ENCODE assay signal across 19 mouse cellular contexts in the genomic region with DNA sequence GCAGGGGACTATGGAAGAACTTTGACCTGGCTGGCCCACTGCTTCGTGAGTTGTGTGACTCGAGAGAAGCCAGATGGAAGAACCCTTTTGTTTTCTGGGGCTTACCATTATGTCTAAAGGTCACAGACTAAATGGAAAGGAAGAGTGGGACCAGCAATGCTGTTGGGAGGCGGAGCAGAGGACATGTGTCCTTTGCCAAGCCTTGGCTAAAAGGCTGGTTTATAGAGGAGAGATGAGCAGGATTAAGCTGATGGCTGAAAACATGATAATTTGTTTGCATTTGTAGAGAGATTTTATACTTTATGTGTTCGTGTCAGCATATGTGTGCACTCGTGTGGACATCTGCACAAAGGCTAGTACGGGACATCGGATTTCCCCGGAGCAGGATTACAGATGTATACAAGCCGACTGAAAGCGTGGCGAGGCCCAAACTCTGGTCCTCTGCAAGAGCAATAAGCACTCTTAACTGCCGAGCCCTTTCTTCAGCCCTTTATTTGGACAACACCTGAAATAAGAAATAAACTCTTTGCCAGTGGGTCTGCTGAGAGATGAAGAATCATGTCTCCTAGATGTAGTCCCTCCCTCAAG.
DNase-seq lines count a peak whose midpoint lies in the region; ATAC-seq and TF ChIP-seq lines count a peak whose summit lies in the region.
"Had no signal": no experiment of that assay in that cellular context is flagged by ENCODE, and none has a peak within 500 bp of the region (broad histone marks: within the 10 kb centered on the region; RNA-seq: fewer than 3 reads in every experiment).

No protein-coding gene starts in this region.

- H3K9me3 ChIP-seq in forebrain, embryonic 10.5 days = peaks cover 14% of the 10 kb centered on the region; the same call in 1 of the 2 replicates
- H3K9me3 ChIP-seq in forebrain, postnatal 0 days (ENCODE audit: low read length) = no peaks in the 10 kb centered on the region
- H3K9me3 ChIP-seq in forebrain, embryonic 13.5 days (replicated peaks) = no peaks in the 10 kb centered on the region
- H3K9me3 ChIP-seq in midbrain, embryonic 12.5 days = no peaks in the 10 kb centered on the region
- H3K9me3 ChIP-seq: hindbrain, embryonic 15.5 days; liver, embryonic 13.5 days had no signal

- no peak overlapping the region for H3K4me2 ChIP-seq in forebrain, postnatal 0 days (ENCODE audit: low read depth)
- no peak overlapping the region for H3K4me2 ChIP-seq in forebrain, embryonic 13.5 days
- H3K4me2 ChIP-seq in midbrain, embryonic 12.5 days (replicated peaks) = no peak overlapping the region
- H3K4me2 ChIP-seq: heart, embryonic 11.5 days; hindbrain, embryonic 15.5 days; liver, embryonic 13.5 days had no signal

- no peak for TF ChIP-seq CTCF in forebrain, postnatal 0 days (IDR thresholded peaks at IDR 0.05; ENCODE audit: low read depth)
- TF ChIP-seq CTCF in layer of hippocampus, adult 2 months (conservative IDR thresholded peaks at IDR 0.05) = no peak

- no peak overlapping the region for H3K9ac ChIP-seq in forebrain, postnatal 0 days
- H3K9ac ChIP-seq in forebrain, embryonic 13.5 days = no peak overlapping the region
- no peak overlapping the region for H3K9ac ChIP-seq in midbrain, embryonic 12.5 days (replicated peaks)
- H3K9ac ChIP-seq: hindbrain, embryonic 15.5 days; liver, embryonic 13.5 days had no signal

- 34% methylated on average over 12 of the region's 12 CpGs for WGBS in forebrain, embryonic 10.5 days
- WGBS in forebrain, postnatal 0 days = 35% methylated on average over 12 of the region's 12 CpGs
- WGBS in forebrain, embryonic 13.5 days = 18% methylated on average over 12 of the region's 12 CpGs
- WGBS in midbrain, embryonic 12.5 days = 18% methylated on average over 12 of the region's 12 CpGs

- no peak for DNase-seq in forebrain, embryonic 10.5 days (ENCODE audit: extremely low spot score, low spot score)
- no peak for DNase-seq in forebrain, postnatal 0 days
- no peak for DNase-seq in layer of hippocampus, adult 2 months (ENCODE audit: low spot score in 2 of 2)
- DNase-seq in layer of hippocampus, adult 9-10 months (ENCODE audit: low spot score) = no peak
- DNase-seq in frontal cortex, postnatal 25 days (ENCODE audit: low spot score in 2 of 2) = no peak
- DNase-seq in kidney, postnatal 36 days = no peak
- DNase-seq: adrenal gland, postnatal 14 days; cerebellum, adult 9-10 months; kidney, adult 9 months; kidney, postnatal 14 days; liver, embryonic 13.5 days; lung, adult 2 months; right cerebral cortex, postnatal 14 days; thymus, postnatal 25 days had no signal

- ATAC-seq in forebrain, postnatal 0 days = no peak
- ATAC-seq in forebrain, embryonic 13.5 days = 0 out of 2 replicates have a peak, but pooled peaks have one; percentile 33
- ATAC-seq in midbrain, embryonic 12.5 days (ENCODE audit: low FRiP score, low read depth) = 0 out of 2 replicates have a peak, but pooled peaks have one; percentile 27
- ATAC-seq: intestine, embryonic 16.5 days had no signal

- H3K36me3 ChIP-seq in forebrain, embryonic 10.5 days (replicated peaks) = no peaks in the 10 kb centered on the region
- no peaks in the 10 kb centered on the region for H3K36me3 ChIP-seq in forebrain, postnatal 0 days (ENCODE audit: insufficient read depth)
- no peaks in the 10 kb centered on the region for H3K36me3 ChIP-seq in forebrain, embryonic 13.5 days (ENCODE audit: poor library complexity, severe bottlenecking)
- no peaks in the 10 kb centered on the region for H3K36me3 ChIP-seq in midbrain, embryonic 12.5 days
- H3K36me3 ChIP-seq: hindbrain, embryonic 15.5 days; liver, embryonic 13.5 days had no signal

- H3K27ac ChIP-seq in forebrain, embryonic 10.5 days = peak overlapping the region; percentile 70
- H3K27ac ChIP-seq in forebrain, postnatal 0 days (ENCODE audit: low read depth, low read length) = no peak overlapping the region
- peak overlapping the region; percentile 34 for H3K27ac ChIP-seq in layer of hippocampus, adult 2 months
- 0 out of 2 replicates have a peak overlapping the region, but pooled peaks have one; percentile 7 for H3K27ac ChIP-seq in forebrain, embryonic 13.5 days
- H3K27ac ChIP-seq in midbrain, embryonic 12.5 days (replicated peaks) = peak overlapping the region; percentile 46; the same call in 1 of the 2 replicates
- H3K27ac ChIP-seq: hindbrain, embryonic 15.5 days; liver, embryonic 13.5 days had no signal

- H3K4me1 ChIP-seq in forebrain, embryonic 10.5 days = peaks cover 43% of the 10 kb centered on the region
- no peaks in the 10 kb centered on the region for H3K4me1 ChIP-seq in forebrain, postnatal 0 days (ENCODE audit: insufficient read depth)
- peaks cover 22% of the 10 kb centered on the region for H3K4me1 ChIP-seq in forebrain, embryonic 13.5 days
- peaks cover 18% of the 10 kb centered on the region for H3K4me1 ChIP-seq in midbrain, embryonic 12.5 days
- H3K4me1 ChIP-seq: liver, embryonic 13.5 days had no signal

- peaks cover 86% of the 10 kb centered on the region for H3K27me3 ChIP-seq in forebrain, embryonic 10.5 days (ENCODE audit: poor library complexity, severe bottlenecking)
- no peaks in the 10 kb centered on the region for H3K27me3 ChIP-seq in forebrain, postnatal 0 days (ENCODE audit: insufficient read depth, low read length)
- peaks cover 15% of the 10 kb centered on the region for H3K27me3 ChIP-seq in forebrain, embryonic 13.5 days
- H3K27me3 ChIP-seq in midbrain, embryonic 12.5 days = peaks cover 88% of the 10 kb centered on the region
- H3K27me3 ChIP-seq: hindbrain, embryonic 15.5 days; liver, embryonic 13.5 days had no signal

- H3K4me3 ChIP-seq in forebrain, embryonic 10.5 days = no peak overlapping the region
- no peak overlapping the region for H3K4me3 ChIP-seq in forebrain, postnatal 0 days (ENCODE audit: low read depth, low read length)
- no peak overlapping the region for H3K4me3 ChIP-seq in layer of hippocampus, adult 2 months
- H3K4me3 ChIP-seq in forebrain, embryonic 13.5 days = no peak overlapping the region
- H3K4me3 ChIP-seq in midbrain, embryonic 12.5 days = no peak overlapping the region
- H3K4me3 ChIP-seq: hindbrain, embryonic 15.5 days; liver, embryonic 13.5 days had no signal
